Mouse (Mus musculus) urinary bladder, adult 2 months (tissue): ENCODE results near the gene Tmem11. TPM values are rescaled to one million over a fixed set of nuclear protein-coding genes. Genes with fewer than 3 reads are reported as not detected.

Source experiments
- DNase-seq: peaks from one replicate; pipeline ENCODE4 v3.0.0; 2022; ENCODE audit warnings: low spot score
- polyA plus RNA-seq: library from polyadenylated mRNA; depleted of rRNA; stranded (reverse); fragments of >200 nt; gene quantifications from 2 replicates; pipeline ENCODE4 v1.2.3, GENCODE M21; 2012; rRNA removed

Tmem11 gene
- 46.7 and 51.1 TPM in 2 replicates for polyA plus RNA-seq

- DNase-seq = peak; percentile 87
Observed at GRCm38 (mm10) chr11:60878675-60879294, at the start of gene Tmem11. Tmem11 (minus strand) TSS chr11:60879272.

GRCm38 (mm10) chr11:60927264-60927663, 48.2 kb upstream of the Tmem11 start:
- DNase-seq = peak; percentile 54

GRCm38 (mm10) chr11:60924981-60925380, 45.9 kb upstream of the Tmem11 start:
- DNase-seq = no peak

- DNase-seq = no peak
Observed at GRCm38 (mm10) chr11:60924498-60924897, 45.4 kb upstream of the Tmem11 start.

- no peak for DNase-seq
Observed at GRCm38 (mm10) chr11:60922964-60923363, 43.9 kb upstream of the Tmem11 start.

GRCm38 (mm10) chr11:60922195-60922594, 43.1 kb upstream of the Tmem11 start:
- no peak for DNase-seq

- no peak for DNase-seq
Observed at GRCm38 (mm10) chr11:60920021-60920420, 40.9 kb upstream of the Tmem11 start.

- DNase-seq = no peak
Observed at GRCm38 (mm10) chr11:60915201-60915600, 36.1 kb upstream of the Tmem11 start.

GRCm38 (mm10) chr11:60914491-60914890, 35.4 kb upstream of the Tmem11 start, which contains the start of gene Natd1:
Natd1 (minus strand) TSS chr11:60914750.
- DNase-seq = no peak

GRCm38 (mm10) chr11:60913301-60914196, 34.5 kb upstream of the Tmem11 start:
- DNase-seq = peak; percentile 86

GRCm38 (mm10) chr11:60912525-60912973, 33.5 kb upstream of the Tmem11 start:
- DNase-seq = no peak

- DNase-seq = no peak
Observed at GRCm38 (mm10) chr11:60909626-60910025, 30.6 kb upstream of the Tmem11 start.

- DNase-seq = no peak
Observed at GRCm38 (mm10) chr11:60908073-60908472, 29.0 kb upstream of the Tmem11 start.

- DNase-seq = no peak
Observed at GRCm38 (mm10) chr11:60906449-60906848, 27.4 kb upstream of the Tmem11 start.

- DNase-seq = no peak
Observed at GRCm38 (mm10) chr11:60905407-60906120, 26.5 kb upstream of the Tmem11 start.

GRCm38 (mm10) chr11:60903661-60904061, 24.6 kb upstream of the Tmem11 start:
- DNase-seq = no peak

GRCm38 (mm10) chr11:60902486-60902885, 23.4 kb upstream of the Tmem11 start:
- DNase-seq = no peak

- DNase-seq = no peak
Observed at GRCm38 (mm10) chr11:60902001-60902400, 22.9 kb upstream of the Tmem11 start.

GRCm38 (mm10) chr11:60895915-60896314, 16.8 kb upstream of the Tmem11 start:
- DNase-seq = no peak

GRCm38 (mm10) chr11:60890744-60891143, 11.7 kb upstream of the Tmem11 start:
- no peak for DNase-seq

- DNase-seq = no peak
Observed at GRCm38 (mm10) chr11:60890286-60890685, 11.2 kb upstream of the Tmem11 start.

- DNase-seq = no peak
Observed at GRCm38 (mm10) chr11:60889861-60890260, 10.8 kb upstream of the Tmem11 start.
